Mouse (Mus musculus): ENCODE measurements around the gene Fhad1.

DNA sequence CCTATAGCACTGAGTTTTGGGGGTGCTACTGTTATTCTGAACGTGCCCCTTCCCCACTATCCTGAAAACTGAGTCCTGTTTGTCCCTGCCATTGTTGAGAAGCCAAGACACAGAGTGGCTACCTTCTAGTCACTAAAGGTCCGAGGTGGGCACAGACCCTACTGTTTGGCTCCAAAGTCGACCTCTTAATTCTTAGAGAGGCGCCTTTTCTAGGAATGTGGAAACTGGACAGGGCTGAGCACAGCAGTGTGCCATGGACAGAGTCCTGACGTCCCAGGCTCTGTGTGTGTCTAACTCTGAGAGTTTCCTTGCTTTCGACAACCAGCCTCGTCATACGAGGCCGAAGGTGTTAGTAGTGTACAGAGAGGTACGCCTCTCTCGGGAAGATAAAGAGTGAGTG is 114.5 kb downstream of the Fhad1 start:
- no peak for TF ChIP-seq CTCF (IDR thresholded peaks at IDR 0.05; ENCODE audit: control insufficient read depth, insufficient read depth, low read length)
- no peak for TF ChIP-seq POLR2A (IDR thresholded peaks at IDR 0.05; ENCODE audit: borderline replicate concordance, control insufficient read depth, low read depth, low read length)

Measured in bone marrow, adult 2 months (tissue).